In genomic region chr17:70872936-70873777, GRCm38 (mm10) we compare ENCODE assay signal across 8 mouse cellular contexts. TPM values are rescaled to one million over a fixed set of nuclear protein-coding genes. Genes with fewer than 3 reads are reported as not detected.
DNase-seq lines count a peak whose midpoint lies in the region; ATAC-seq and TF ChIP-seq lines count a peak whose summit lies in the region.

No protein-coding gene starts in this region.

- H3K27me3 ChIP-seq in kidney, postnatal 0 days (ENCODE audit: insufficient read depth, low read length): no peaks in the 10 kb centered on the region
- no peaks in the 10 kb centered on the region for H3K27me3 ChIP-seq in hindbrain, embryonic 10.5 days (ENCODE audit: insufficient read depth, poor library complexity, severe bottlenecking)
- H3K27me3 ChIP-seq in liver, embryonic 14.5 days (ENCODE audit: control insufficient read depth, insufficient read depth, low read length): no peaks in the 10 kb centered on the region

- no peak for TF ChIP-seq EP300 in liver, embryonic 14.5 days (IDR thresholded peaks at IDR 0.05; ENCODE audit: low read depth)

- no peak overlapping the region for H3K27ac ChIP-seq in kidney, postnatal 0 days
- peak overlapping the region; percentile 87 for H3K27ac ChIP-seq in hindbrain, embryonic 10.5 days
- no peak overlapping the region for H3K27ac ChIP-seq in liver, embryonic 14.5 days

- H3K9ac ChIP-seq in kidney, postnatal 0 days (ENCODE audit: low read depth, low read length): no peak overlapping the region
- no peak overlapping the region for H3K9ac ChIP-seq in liver, embryonic 14.5 days (replicated peaks)

- ATAC-seq in kidney, postnatal 0 days (replicated peaks; ENCODE audit: low FRiP score, low read depth): no peak; the same call in 1 of the 2 replicates
- ATAC-seq in liver, embryonic 14.5 days (ENCODE audit: insufficient read depth): peak; percentile 50; the same call in 1 of the 2 replicates

- peak overlapping the region; percentile 43 for H3K4me2 ChIP-seq in kidney, postnatal 0 days (ENCODE audit: low read length)
- H3K4me2 ChIP-seq in liver, embryonic 14.5 days (ENCODE audit: low read depth): peak overlapping the region; percentile 53

- no peaks in the 10 kb centered on the region for H3K36me3 ChIP-seq in kidney, postnatal 0 days (ENCODE audit: insufficient read depth, low read length)
- no peaks in the 10 kb centered on the region for H3K36me3 ChIP-seq in hindbrain, embryonic 10.5 days
- H3K36me3 ChIP-seq in liver, embryonic 14.5 days (replicated peaks; ENCODE audit: control insufficient read depth, insufficient read depth, low read depth): no peaks in the 10 kb centered on the region

- 0 out of 2 replicates have a peak, but pooled peaks cover 3% of the 10 kb centered on the region for H3K4me1 ChIP-seq in kidney, postnatal 0 days (replicated peaks; ENCODE audit: insufficient read depth, low read length)
- peaks cover 24% of the 10 kb centered on the region for H3K4me1 ChIP-seq in hindbrain, embryonic 10.5 days (replicated peaks)
- no peaks in the 10 kb centered on the region; a peak in 1 of 4 replicates for H3K4me1 ChIP-seq in liver, embryonic 14.5 days (replicated peaks; ENCODE audit: control insufficient read depth in 2 of 2, insufficient read depth in 2 of 2, low read length in 1 of 2)

- peak; percentile 61 for DNase-seq in kidney, postnatal 0 days (ENCODE audit: low spot score)
- DNase-seq in kidney, adult 8-10 months: no peak
- DNase-seq in c-Kit-positive CD71-negative TER-119-negative erythroid progenitor cells, embryonic 14.5 days (ENCODE audit: low read depth): peak; percentile 26
- peak; percentile 66 for DNase-seq in hindbrain, embryonic 10.5 days (ENCODE audit: low spot score)
- DNase-seq in liver, embryonic 14.5 days (ENCODE audit: low read depth in 3 of 3, low spot score in 3 of 3): peak in 2 of 3 experiments; percentile 6 to 49
- peak; percentile 80 for DNase-seq in retina, postnatal 1 day
- DNase-seq in natural killer cell, adult 2 months (ENCODE audit: low spot score in 2 of 2): no peak
- no peak for DNase-seq in adrenal gland, adult 18-20 months (ENCODE audit: low spot score in 2 of 2)

- no peak for TF ChIP-seq CTCF in kidney, postnatal 0 days (IDR thresholded peaks at IDR 0.05; ENCODE audit: low read depth)
- no peak for TF ChIP-seq CTCF in liver, embryonic 14.5 days (IDR thresholded peaks at IDR 0.05; ENCODE audit: low read depth)

- 39% methylated on average over 21 of the region's 21 CpGs for WGBS in kidney, postnatal 0 days
- WGBS in hindbrain, embryonic 10.5 days: 20% methylated on average over 21 of the region's 21 CpGs
- 40% methylated on average over 21 of the region's 21 CpGs for WGBS in liver, embryonic 14.5 days (ENCODE audit: insufficient replicate concordance)

- no peaks in the 10 kb centered on the region for H3K9me3 ChIP-seq in kidney, postnatal 0 days (replicated peaks; ENCODE audit: low read length)
- H3K9me3 ChIP-seq in hindbrain, embryonic 10.5 days: no peaks in the 10 kb centered on the region; the same call in 1 of the 2 replicates
- H3K9me3 ChIP-seq in liver, embryonic 14.5 days (ENCODE audit: control insufficient read depth, low read length): no peaks in the 10 kb centered on the region

- H3K4me3 ChIP-seq in kidney, postnatal 0 days (replicated peaks; ENCODE audit: low read depth, low read length): 0 out of 2 replicates have a peak overlapping the region, but pooled peaks have one; percentile 16
- peak overlapping the region; percentile 42 for H3K4me3 ChIP-seq in hindbrain, embryonic 10.5 days
- peak overlapping the region in 1 of 2 experiments; percentile 2; a peak in 2 of 4 replicates for H3K4me3 ChIP-seq in liver, embryonic 14.5 days (ENCODE audit: insufficient read depth in 1 of 2, low read depth in 2 of 2, low read length in 2 of 2)

RNA-seq across cellular contexts. Expression of gene Tgif1, which starts 19.8 kb away (rescaled TPM):
- 74.9 and 78.9 TPM in 2 replicates for polyA plus RNA-seq in kidney, postnatal 0 days (2015; fragmentation: Nextera tagmentation; extraction: Ambion mirVana)
- 68.9 and 83.0 TPM in 2 replicates for polyA plus RNA-seq in hindbrain, embryonic 10.5 days (2016; fragmentation: Nextera tagmentation; extraction: Ambion mirVana)
- 6.3 and 7.0 TPM in 2 replicates for polyA plus RNA-seq in liver, embryonic 14.5 days (2012; rRNA removed)
- 5.0 TPM in 2 replicates for polyA plus RNA-seq in liver, embryonic 14.5 days (2014; fragmentation: Nextera tagmentation; extraction: Ambion mirVana)
- 10 to 100 TPM; 42.5 to 58.2 TPM for total RNA-seq in adrenal gland, adult 18-20 months (2021)

Comparison
In these comparisons a context has a peak if more than half of its experiments do, and no peak if none do; other contexts are left out.
1. DNase-seq: peak in kidney, postnatal 0 days (single experiment), c-Kit-positive CD71-negative TER-119-negative erythroid progenitor cells, embryonic 14.5 days (single experiment), hindbrain, embryonic 10.5 days (single experiment), liver, embryonic 14.5 days (2 of 3) and retina, postnatal 1 day (single experiment); none in kidney, adult 8-10 months (0 of 2), natural killer cell, adult 2 months (0 of 2) and adrenal gland, adult 18-20 months (0 of 2).